In genomic region chr7:117612788-117613473, GRCm38 (mm10) we compare ENCODE assay signal across 16 mouse cellular contexts.
DNase-seq lines count a peak whose midpoint lies in the region; ATAC-seq and TF ChIP-seq lines count a peak whose summit lies in the region.
"Had no signal": no experiment of that assay in that cellular context is flagged by ENCODE, and none has a peak within 500 bp of the region (broad histone marks: within the 10 kb centered on the region; RNA-seq: fewer than 3 reads in every experiment).

No protein-coding gene starts in this region.

- H3K27ac ChIP-seq in intestine, embryonic 14.5 days (ENCODE audit: low read depth) = no peak overlapping the region
- H3K27ac ChIP-seq in intestine, postnatal 0 days (ENCODE audit: low read depth, low read length) = no peak overlapping the region
- H3K27ac ChIP-seq: kidney, embryonic 15.5 days had no signal

- no peak overlapping the region for H3K4me2 ChIP-seq in intestine, embryonic 14.5 days (ENCODE audit: low read length)
- H3K4me2 ChIP-seq in intestine, postnatal 0 days (replicated peaks; ENCODE audit: low read depth) = no peak overlapping the region
- H3K4me2 ChIP-seq: kidney, embryonic 15.5 days had no signal

- 0 out of 2 replicates have a peak, but pooled peaks cover 4% of the 10 kb centered on the region for H3K4me1 ChIP-seq in intestine, embryonic 14.5 days (replicated peaks; ENCODE audit: control insufficient read depth, insufficient read depth, low read length)
- 0 out of 2 replicates have a peak, but pooled peaks cover 4% of the 10 kb centered on the region for H3K4me1 ChIP-seq in intestine, postnatal 0 days (replicated peaks; ENCODE audit: control insufficient read depth, insufficient read depth, low read length)
- H3K4me1 ChIP-seq: kidney, embryonic 15.5 days had no signal

- H3K4me3 ChIP-seq in intestine, embryonic 14.5 days (ENCODE audit: low read depth, low read length) = no peak overlapping the region
- H3K4me3 ChIP-seq in intestine, postnatal 0 days (ENCODE audit: low read depth, low read length) = no peak overlapping the region
- H3K4me3 ChIP-seq: kidney, embryonic 15.5 days had no signal

- H3K9ac ChIP-seq in intestine, embryonic 14.5 days (ENCODE audit: low read length) = no peak overlapping the region
- H3K9ac ChIP-seq in intestine, postnatal 0 days (ENCODE audit: low read depth, low read length) = no peak overlapping the region
- H3K9ac ChIP-seq: kidney, embryonic 15.5 days had no signal

- no peak for TF ChIP-seq CTCF in intestine, postnatal 0 days (IDR thresholded peaks at IDR 0.05; ENCODE audit: low read depth)

- H3K27me3 ChIP-seq in intestine, embryonic 14.5 days (replicated peaks; ENCODE audit: control insufficient read depth, insufficient read depth, low read length) = no peaks in the 10 kb centered on the region
- H3K27me3 ChIP-seq in intestine, postnatal 0 days (replicated peaks; ENCODE audit: control insufficient read depth, insufficient read depth, low read length) = no peaks in the 10 kb centered on the region
- H3K27me3 ChIP-seq: kidney, embryonic 15.5 days had no signal

- peak; percentile 61; the same call in 1 of the 2 replicates for ATAC-seq in intestine, embryonic 14.5 days (replicated peaks; ENCODE audit: low FRiP score, low TSS enrichment, low read depth)
- ATAC-seq in intestine, postnatal 0 days = no peak
- no peak for ATAC-seq in granulocyte monocyte progenitor cell, adult 5-6 weeks (replicated peaks; ENCODE audit: poor library complexity, severe bottlenecking)
- ATAC-seq: midbrain, embryonic 16.5 days had no signal

- H3K36me3 ChIP-seq in intestine, embryonic 14.5 days (ENCODE audit: control insufficient read depth, insufficient read depth, low read length) = no peaks in the 10 kb centered on the region
- no peaks in the 10 kb centered on the region for H3K36me3 ChIP-seq in intestine, postnatal 0 days (ENCODE audit: control insufficient read depth, insufficient read depth)
- H3K36me3 ChIP-seq: kidney, embryonic 15.5 days had no signal

- no peak for DNase-seq in intestine, embryonic 14.5 days (ENCODE audit: low spot score)
- DNase-seq in spleen, adult 18-20 months = peak; percentile 40 to 49
- DNase-seq in spleen, adult 12 weeks (ENCODE audit: low spot score) = no peak
- DNase-seq in spleen, postnatal 36 days (ENCODE audit: low spot score in 2 of 2) = peak; percentile 82 to 84
- peak; percentile 36 for DNase-seq in yolk sac, embryonic 10.5 days (ENCODE audit: low spot score)
- DNase-seq in layer of hippocampus, postnatal 36 days = no peak
- DNase-seq: adrenal gland, postnatal 14 days; cerebellum, adult 11 months; heart, adult 18-20 months; heart, postnatal 36 days; lung, adult 2 months; right cerebral cortex, postnatal 14 days had no signal

- no peaks in the 10 kb centered on the region for H3K9me3 ChIP-seq in intestine, embryonic 14.5 days (ENCODE audit: control insufficient read depth, low read length)
- no peaks in the 10 kb centered on the region for H3K9me3 ChIP-seq in intestine, postnatal 0 days (ENCODE audit: control insufficient read depth)
- H3K9me3 ChIP-seq: kidney, embryonic 15.5 days had no signal

- 66% methylated on average over 11 of the region's 11 CpGs for WGBS in intestine, embryonic 14.5 days
- WGBS in intestine, postnatal 0 days = 44% methylated on average over 11 of the region's 11 CpGs

Comparison
In these comparisons a context has a peak if more than half of its experiments do, and no peak if none do; other contexts are left out.
1. DNase-seq: peak in spleen, adult 18-20 months (2 of 2), spleen, postnatal 36 days (2 of 2) and yolk sac, embryonic 10.5 days (single experiment); none in intestine, embryonic 14.5 days (single experiment), spleen, adult 12 weeks (single experiment) and layer of hippocampus, postnatal 36 days (0 of 2).